Mouse (Mus musculus) C2C12 (cell line): ENCODE results near the gene Gpc5.

Source experiments
- CTCF ChIP-seq: IDR thresholded peaks from one replicate; pipeline ENCODE4 v1.5.1; 2011; ENCODE audit not compliant: control insufficient read depth, insufficient read depth, insufficient read length
- MAX ChIP-seq: IDR thresholded peaks from one replicate; pipeline ENCODE4 v1.6.1; 2011; ENCODE audit warnings: mild to moderate bottlenecking, control low read depth
- USF1 ChIP-seq: IDR thresholded peaks from one replicate; pipeline ENCODE4 v1.6.1; 2011; ENCODE audit warnings: low read depth, mild to moderate bottlenecking, control low read depth, moderate library complexity

GRCm38 (mm10) chr14:116473378-116474179 lies 1381.6 kb downstream of the Gpc5 start:
- no peak for TF ChIP-seq CTCF
- no peak for TF ChIP-seq MAX
- TF ChIP-seq USF1, result no peak
